ENCODE assay signal across 8 mouse cellular contexts in genomic region chr9:106821618-106822380, GRCm38 (mm10). TPM values are rescaled to one million over a fixed set of nuclear protein-coding genes. Genes with fewer than 3 reads are reported as not detected.
DNase-seq lines count a peak whose midpoint lies in the region; ATAC-seq lines count a peak whose summit lies in the region.

Dcaf1 (plus strand) TSS chr9:106821874.

- H3K9ac ChIP-seq in hindbrain, embryonic 11.5 days (ENCODE audit: low read depth, low read length) = peak within 1 kb of the TSS; percentile 87

- no peaks in the 10 kb centered on the region for H3K27me3 ChIP-seq in hindbrain, embryonic 11.5 days (ENCODE audit: control insufficient read depth, insufficient read depth, low read length)

- peak within 1 kb of the TSS; percentile 89 for H3K27ac ChIP-seq in hindbrain, embryonic 11.5 days (ENCODE audit: low read depth, low read length)

- H3K9me3 ChIP-seq in hindbrain, embryonic 11.5 days (ENCODE audit: control insufficient read depth, low read length) = no peaks in the 10 kb centered on the region

- WGBS in hindbrain, embryonic 11.5 days = under 1% methylated on average over 52 of the region's 71 CpGs

- DNase-seq in Muller cell, postnatal 12 days (ENCODE audit: inconsistent ontology term) = peak; percentile 99
- peak; percentile 96 for DNase-seq in cerebellum, adult 9-11 months
- peak; percentile 95 to 96 for DNase-seq in frontal cortex, adult 2 months (ENCODE audit: extremely low spot score in 1 of 2, low spot score in 1 of 2)
- peak; percentile 99 for DNase-seq in hindbrain, embryonic 11.5 days (ENCODE audit: low spot score)
- peak; percentile 84 to 87 for DNase-seq in layer of hippocampus, postnatal 10 days (ENCODE audit: low spot score in 2 of 2)
- DNase-seq in lung, postnatal 10 days = peak; percentile 98
- DNase-seq in ovary, postnatal 36 days (ENCODE audit: low spot score) = peak; percentile 87
- DNase-seq in thymus, postnatal 25 days = peak; percentile 95

- no peaks in the 10 kb centered on the region for H3K36me3 ChIP-seq in hindbrain, embryonic 11.5 days (ENCODE audit: control insufficient read depth, insufficient read depth, low read length)

- H3K4me2 ChIP-seq in hindbrain, embryonic 11.5 days (replicated peaks; ENCODE audit: low read depth, low read length) = peak within 1 kb of the TSS; percentile 79

- H3K4me1 ChIP-seq in hindbrain, embryonic 11.5 days (replicated peaks; ENCODE audit: control insufficient read depth, insufficient read depth, low read length) = no peaks in the 10 kb centered on the region

- peak within 1 kb of the TSS; percentile 95 for H3K4me3 ChIP-seq in hindbrain, embryonic 11.5 days (ENCODE audit: low read depth, low read length)

- peak; percentile 98 for ATAC-seq in hindbrain, embryonic 11.5 days (ENCODE audit: low FRiP score)

RNA-seq across cellular contexts. Expression of gene Dcaf1, which starts in this region (rescaled TPM):
- 22.3 and 23.5 TPM in 2 replicates for polyA plus RNA-seq in frontal cortex, adult 2 months (2012; rRNA removed)
- 30.4 and 32.1 TPM in 2 replicates for polyA plus RNA-seq in hindbrain, embryonic 11.5 days (2014; fragmentation: Nextera tagmentation; extraction: Ambion mirVana)
- total RNA-seq in layer of hippocampus, postnatal 10 days (2021) = 10 to 100 TPM; 24.4 to 28.8 TPM

Comparison
In these comparisons a context has a peak if more than half of its experiments do, and no peak if none do; other contexts are left out.
1. Peak in every context shown above with its lines: DNase-seq, ATAC-seq, H3K4me3 ChIP-seq and H3K27ac ChIP-seq.